Mouse (Mus musculus) neutrophil, adult 83 days (primary cell): ENCODE results near the gene Sirt6. TPM values are rescaled to one million over a fixed set of nuclear protein-coding genes. Genes with fewer than 3 reads are reported as not detected.

Experiments
- total RNA-seq, 2 experiments: library from RNA; stranded (reverse); gene quantifications; one replicate each; pipeline ENCODE4 v1.2.4; 2023

Sirt6 gene
- 10 to 100 TPM; 12.8 to 13.5 TPM for total RNA-seq

GRCm38 (mm10) chr10:81626994-81627835 lies at the start of gene Sirt6:
TSS of gene Sirt6 (minus strand) at chr10:81627797.

GRCm38 (mm10) chr10:81648803-81649775 lies 21.5 kb upstream of the Sirt6 start, which contains the start of gene Gm10778:
TSS of gene Gm10778 (plus strand) at chr10:81649059.

GRCm38 (mm10) chr10:81628390-81628789 lies 793 bp upstream of the Sirt6 start, which contains the start of gene Ankrd24:
TSS of gene Ankrd24 (plus strand) at chr10:81628540.

DNA sequence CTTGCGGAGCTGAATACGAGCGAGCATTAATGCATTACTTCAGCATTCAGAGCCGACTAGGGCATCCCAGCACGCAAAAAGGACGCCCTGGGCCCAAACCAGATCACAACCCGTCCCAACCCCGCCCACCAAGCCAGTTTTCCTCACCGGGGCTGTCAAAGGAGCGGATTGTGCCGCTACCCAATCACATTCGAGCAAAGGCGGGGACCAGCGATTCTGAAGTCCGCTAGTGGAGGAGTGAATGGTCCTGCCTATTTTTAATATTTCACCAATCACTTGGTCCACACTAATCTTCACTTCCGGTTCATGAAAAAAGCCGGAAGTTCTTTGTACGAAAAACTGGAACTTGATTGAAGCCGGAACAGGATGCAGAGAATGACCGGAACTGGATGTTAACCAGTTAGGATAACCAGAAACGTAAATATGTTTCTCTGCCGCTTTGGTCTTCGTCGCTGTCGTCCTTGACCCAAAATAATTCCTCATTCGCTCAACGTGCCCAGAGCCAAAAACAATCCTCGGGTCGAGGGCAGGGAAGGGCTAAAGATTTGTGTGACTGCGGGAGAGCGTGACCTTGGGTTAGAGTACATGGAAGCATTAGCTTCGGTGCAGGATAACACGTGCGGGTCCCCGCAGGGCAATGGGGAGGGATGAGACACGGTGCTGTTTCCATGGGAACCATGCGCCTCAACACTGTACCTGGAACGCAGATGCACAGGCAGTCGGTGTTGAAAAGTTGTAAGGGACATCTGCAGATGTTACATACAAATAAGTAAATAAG lies 21.4 kb downstream of the Sirt6 start, which contains the start of gene BC025920:
TSS of gene BC025920 (plus strand) at position 297 of the 778 bp plus-strand sequence.

GRCm38 (mm10) chr10:81600738-81601203 lies 26.8 kb downstream of the Sirt6 start, which contains the start of gene Tle6:
TSS of gene Tle6 (minus strand) at chr10:81601073.

GRCm38 (mm10) chr10:81574081-81575056 lies 53.2 kb downstream of the Sirt6 start, which contains the start of gene Tle2:
TSS of gene Tle2 (plus strand) at chr10:81574561.

Other genes starting within 250 kb of the Sirt6 start
- 10 to 100 TPM; 51.4 to 52.7 TPM for gene Fzr1, start 249.3 kb downstream of the Sirt6 start, total RNA-seq
- gene Dohh, start 243.4 kb downstream of the Sirt6 start, total RNA-seq = 10 to 100 TPM; 17.9 to 20.0 TPM
- gene Gm48551, start 243.3 kb downstream of the Sirt6 start, total RNA-seq = under 1 TPM; 0.53 to 0.70 TPM
- gene Gm48552, start 238.8 kb downstream of the Sirt6 start, total RNA-seq = 1 to 10 TPM; 1.1 to 1.3 TPM
- 10 to 100 TPM in 1 of 2 experiments, 1 to 10 TPM in 1; 7.1 to 10.6 TPM for gene Smim24, start 234.7 kb downstream of the Sirt6 start, total RNA-seq
- gene Nfic, start 172.2 kb downstream of the Sirt6 start, total RNA-seq = 10 to 100 TPM; 64.6 to 69.7 TPM
- not detected for gene Celf5, start 145.1 kb downstream of the Sirt6 start, total RNA-seq
- 100 to 1,000 TPM; 130 to 141 TPM for gene Ncln, start 131.4 kb downstream of the Sirt6 start, total RNA-seq
- 10 to 100 TPM; 66.7 to 79.7 TPM for gene S1pr4, start 127.7 kb downstream of the Sirt6 start, total RNA-seq
- gene Gna15, start 103.6 kb downstream of the Sirt6 start, total RNA-seq = 10 to 100 TPM; 32.1 to 33.5 TPM
- 10 to 100 TPM; 10.4 to 15.4 TPM for gene Gna11, start 82.6 kb downstream of the Sirt6 start, total RNA-seq
- gene Aes, start 68.3 kb downstream of the Sirt6 start, total RNA-seq = 100 to 1,000 TPM; 321 to 355 TPM
- gene Tle2, start 53.2 kb downstream of the Sirt6 start, total RNA-seq = 1 to 10 TPM; 1.4 to 1.5 TPM
- gene Tle6, start 26.7 kb downstream of the Sirt6 start, total RNA-seq = 1 to 10 TPM; 3.9 to 4.4 TPM
- 1 to 10 TPM; 1.3 to 1.6 TPM for gene BC025920, start 21.5 kb downstream of the Sirt6 start, total RNA-seq
- gene Ankrd24, start 743 bp upstream of the Sirt6 start, total RNA-seq = 1 to 10 TPM; 2.0 to 2.9 TPM
- 1 to 10 TPM in 1 of 2 experiments, under 1 TPM in 1; 0.97 to 1.2 TPM for gene Gm10778, start 21.3 kb upstream of the Sirt6 start, total RNA-seq
- 1 to 10 TPM; 4.3 to 4.7 TPM for gene Zfp433, start 77.0 kb upstream of the Sirt6 start, total RNA-seq
- gene Gm3055, start 143.4 kb upstream of the Sirt6 start, total RNA-seq = 1 to 10 TPM; 1.0 TPM
- 1 to 10 TPM; 1.2 to 1.8 TPM for gene Gm4767, start 184.4 kb upstream of the Sirt6 start, total RNA-seq
- gene Gm32687, start 236.1 kb upstream of the Sirt6 start, total RNA-seq = under 1 TPM; 0.33 to 0.66 TPM